Mouse (Mus musculus) frontal cortex, postnatal 14 days (tissue): Measurements from ENCODE around the gene Zkscan8.
"Not testable (repeated sequence)": the region's sequence is repeated elsewhere in the genome, so short reads cannot be mapped to it uniquely, and the experiment has no call there.

Experiments
- DNase-seq, 2 experiments: peaks; one replicate each; pipeline ENCODE4 v3.0.0; 2022; ENCODE audit warnings: low spot score in 2 of 2

The Zkscan8 gene

DNA sequence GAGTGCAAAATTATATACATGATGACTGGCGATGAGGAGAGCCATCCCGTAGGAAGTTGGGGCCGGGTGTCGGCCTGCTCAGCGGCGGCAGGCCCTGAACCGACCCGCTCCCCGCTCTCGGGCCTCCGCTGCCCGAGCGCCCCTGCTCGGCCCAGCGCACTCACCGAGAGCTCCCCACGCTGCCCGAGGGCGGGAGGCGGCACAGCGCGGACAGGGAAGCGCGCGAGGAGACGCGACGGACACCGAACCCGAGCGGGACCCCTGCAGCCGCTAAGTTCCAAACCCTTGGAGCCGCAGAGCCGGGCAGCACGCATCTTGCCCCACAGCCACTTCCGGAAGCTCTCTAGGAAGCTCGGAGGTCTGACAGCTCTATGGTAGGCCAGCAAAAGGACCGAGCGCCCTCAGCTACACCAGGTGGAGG lies at the start of gene Zkscan8:
Zkscan8 (minus strand) TSS at position 340 of the 421 bp plus-strand sequence.
- DNase-seq = peak; percentile 66 to 68

DNA sequence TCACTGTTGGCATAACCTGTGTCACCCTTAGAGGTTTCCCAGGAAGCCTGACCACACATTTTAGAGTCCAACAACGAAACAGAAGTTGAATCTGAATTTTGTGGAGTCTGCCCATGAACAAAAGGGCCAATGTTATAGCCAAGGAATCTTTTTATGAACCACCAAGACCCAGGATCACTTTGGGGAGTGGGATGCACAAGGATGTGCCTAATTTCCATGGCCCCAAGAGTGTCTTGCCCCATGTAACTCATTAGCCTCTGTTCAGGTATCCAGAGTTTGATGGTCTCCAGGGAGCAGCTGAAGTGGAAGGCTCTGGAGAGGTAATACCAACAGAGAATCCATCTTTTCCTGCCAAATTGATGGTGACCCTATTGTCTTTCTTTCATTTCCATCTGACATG lies 28.9 kb upstream of the Zkscan8 start, which contains the start of gene Olfr1535:
Olfr1535 (minus strand) TSS at position 101 of the 400 bp plus-strand sequence.
- DNase-seq = no peak

DNA sequence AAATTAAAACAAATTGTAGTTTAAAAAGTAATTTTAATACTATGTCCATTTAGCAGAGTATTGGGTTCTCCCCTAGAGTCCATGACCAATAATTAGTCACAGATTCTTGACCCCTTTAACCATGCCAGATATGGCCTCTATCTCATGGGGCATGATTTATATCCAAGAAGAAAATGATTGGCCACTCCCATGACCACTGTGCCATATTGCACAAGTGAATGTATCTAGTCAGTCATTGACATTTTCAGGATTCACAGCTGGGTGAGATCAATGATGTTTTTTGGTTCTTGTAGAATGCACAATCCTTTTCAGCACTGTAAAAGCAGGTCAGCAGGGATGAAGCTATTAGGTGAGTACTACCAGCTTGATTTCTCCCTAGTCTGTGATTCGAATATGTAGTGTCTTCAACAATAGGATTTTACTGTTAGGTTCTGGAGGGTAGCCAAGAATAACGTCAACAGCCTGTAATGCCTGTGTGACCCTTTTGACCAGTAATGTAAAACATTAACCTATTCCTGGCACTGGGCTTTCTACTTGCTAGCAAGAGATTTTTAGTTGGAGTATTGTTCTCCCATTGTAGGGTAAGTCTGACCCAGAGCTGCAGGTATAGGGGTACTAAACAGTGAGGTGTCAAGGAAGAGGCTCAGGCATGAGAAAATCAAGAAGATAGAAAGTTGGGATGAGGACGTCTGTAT lies 19.6 kb upstream of the Zkscan8 start:
- no peak for DNase-seq

DNA sequence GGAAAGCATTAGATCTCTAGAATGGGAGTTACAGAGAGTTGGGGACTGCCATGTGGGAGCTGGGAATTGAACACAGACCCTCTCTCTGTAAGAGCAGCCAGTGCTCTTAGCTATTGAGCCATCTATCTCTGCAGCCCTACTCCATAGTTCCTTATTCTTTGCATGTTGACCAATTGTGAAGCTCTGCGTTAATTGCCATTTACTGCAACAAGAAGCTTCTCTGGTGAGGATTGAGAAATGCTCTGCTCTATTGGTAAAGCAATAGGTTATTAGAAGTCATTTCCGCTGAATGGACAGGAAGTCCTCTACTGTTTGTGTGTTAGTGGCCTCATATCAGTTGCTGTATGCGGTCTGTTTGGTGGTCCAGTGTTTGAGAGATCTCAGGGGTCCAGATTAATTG lies 18.6 kb upstream of the Zkscan8 start:
- DNase-seq = no peak

DNA sequence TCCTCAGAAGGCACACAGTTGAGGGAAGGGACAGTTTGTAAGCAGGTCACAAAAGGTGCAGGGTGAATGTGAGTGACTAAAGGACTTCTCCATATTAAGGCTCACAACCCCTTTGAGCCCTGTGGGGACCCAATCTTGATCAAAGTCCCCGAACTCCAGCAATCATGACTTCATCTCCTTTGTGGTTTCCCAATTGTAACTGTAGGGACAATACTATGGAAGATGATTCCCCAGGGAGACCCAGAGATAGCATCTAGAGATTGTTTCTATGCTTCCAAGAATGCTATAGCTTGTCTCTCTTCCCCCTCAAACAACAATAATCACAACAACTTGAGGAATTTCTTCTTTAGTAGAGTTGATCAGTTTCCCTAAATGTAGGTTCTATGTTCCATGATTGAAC lies 11.8 kb upstream of the Zkscan8 start, which contains the start of gene Olfr1366:
Olfr1366 (minus strand) TSS at position 101 of the 400 bp plus-strand sequence.
- no peak for DNase-seq

DNA sequence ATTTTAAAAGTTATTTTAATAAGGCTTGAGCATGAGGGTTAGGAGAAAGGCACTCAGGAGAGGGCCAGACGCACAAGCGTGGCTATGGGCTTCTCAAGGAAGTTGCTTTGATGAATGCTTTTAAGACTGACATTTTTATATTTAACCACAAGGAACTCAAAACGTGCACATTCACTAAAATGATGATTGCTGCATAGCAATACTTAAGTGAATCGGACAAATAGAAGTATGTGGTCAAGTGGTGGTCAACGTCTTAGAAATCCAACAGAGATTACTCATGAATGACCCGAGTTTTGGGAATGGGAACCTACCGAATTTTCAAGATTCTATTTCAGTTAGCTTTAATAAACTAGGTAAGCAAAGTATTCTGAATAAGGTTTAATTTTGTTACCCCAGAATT lies 784 bp downstream of the Zkscan8 start:
- no peak for DNase-seq

DNA sequence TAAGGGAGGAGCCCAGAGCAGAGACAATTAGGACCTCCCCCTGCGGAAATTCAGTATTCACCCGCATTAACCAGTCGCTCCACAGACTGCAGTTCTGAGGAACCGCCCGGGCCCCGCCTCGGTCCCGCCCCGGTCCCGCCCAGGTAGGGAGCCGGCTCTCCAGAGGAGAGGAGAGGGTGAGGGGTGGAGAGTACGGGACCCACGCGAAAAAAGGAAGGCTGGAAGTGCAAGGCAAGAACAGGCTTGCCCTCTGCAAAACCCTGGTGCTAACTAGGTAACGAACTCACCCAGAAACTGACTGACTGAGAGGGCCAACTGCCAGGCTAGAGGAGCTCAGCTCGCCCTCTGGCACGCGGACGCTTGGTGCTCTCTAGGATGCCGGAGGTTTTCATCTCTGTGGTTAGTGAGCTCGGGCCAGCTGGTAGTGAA lies 24.7 kb downstream of the Zkscan8 start:
- peak; percentile 35 to 63 for DNase-seq

DNA sequence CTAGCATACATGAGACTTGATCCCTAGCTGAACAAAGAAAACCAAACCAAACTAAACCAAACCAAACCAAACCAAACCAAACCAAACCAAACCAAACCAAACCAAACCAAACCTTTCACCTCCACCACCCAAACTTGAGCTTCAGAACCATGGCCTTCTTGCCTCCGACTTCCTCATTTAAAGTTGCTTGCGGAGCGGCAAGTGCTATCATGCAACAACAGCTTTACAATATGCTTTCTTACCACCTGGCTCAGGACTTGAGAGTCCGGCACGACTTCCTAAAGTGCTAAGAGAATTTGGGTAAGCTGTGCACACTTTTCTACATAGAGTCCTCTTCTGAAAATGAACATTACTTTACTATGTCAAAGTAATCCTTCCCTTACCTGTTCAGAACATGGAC lies 28.6 kb downstream of the Zkscan8 start:
- DNase-seq = no peak

DNA sequence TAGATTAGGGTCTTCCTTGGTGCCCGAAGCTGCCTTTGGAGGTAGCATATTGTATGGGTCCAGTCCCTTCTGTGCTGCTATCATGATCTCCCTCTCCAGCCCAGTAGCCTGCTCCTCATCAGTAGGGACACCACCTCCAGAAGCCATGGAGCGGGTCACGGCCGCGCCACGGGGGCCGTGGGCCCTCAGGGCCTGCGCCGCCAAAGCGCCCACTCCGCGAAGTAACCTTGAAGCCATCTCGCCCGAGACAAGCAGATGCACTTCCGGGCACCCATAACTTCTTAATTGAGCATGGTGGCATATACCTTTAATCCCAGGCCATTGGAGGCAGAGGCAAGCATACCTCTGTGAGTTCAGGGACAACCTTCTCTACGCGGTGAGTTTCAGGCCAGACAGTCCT lies 29.7 kb downstream of the Zkscan8 start, which contains the start of gene Gm11273:
Gm11273 (minus strand) TSS at position 237 of the 400 bp plus-strand sequence.
- DNase-seq = not testable (repeated sequence)

DNA sequence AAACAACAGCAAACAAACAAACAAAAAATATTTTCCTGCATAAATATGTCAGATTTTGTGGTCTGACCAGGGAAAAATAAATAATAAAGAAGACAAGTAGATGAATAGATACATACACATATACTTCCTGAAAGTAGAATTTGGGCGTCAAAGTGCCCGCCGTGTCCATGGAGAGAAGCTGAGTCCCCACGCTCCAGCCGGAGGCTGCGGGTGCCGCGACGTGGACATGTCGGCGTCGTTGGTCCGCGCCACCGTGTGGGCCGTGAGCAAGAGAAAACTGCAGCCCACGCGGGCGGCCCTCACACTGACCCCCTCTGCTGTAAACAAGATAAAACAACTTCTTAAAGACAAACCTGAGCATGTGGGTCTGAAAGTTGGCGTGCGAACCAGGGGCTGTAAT lies 35.8 kb downstream of the Zkscan8 start, which contains the start of gene AK157302:
AK157302 (plus strand) TSS at position 144 of the 400 bp plus-strand sequence.
- DNase-seq = no peak

DNA sequence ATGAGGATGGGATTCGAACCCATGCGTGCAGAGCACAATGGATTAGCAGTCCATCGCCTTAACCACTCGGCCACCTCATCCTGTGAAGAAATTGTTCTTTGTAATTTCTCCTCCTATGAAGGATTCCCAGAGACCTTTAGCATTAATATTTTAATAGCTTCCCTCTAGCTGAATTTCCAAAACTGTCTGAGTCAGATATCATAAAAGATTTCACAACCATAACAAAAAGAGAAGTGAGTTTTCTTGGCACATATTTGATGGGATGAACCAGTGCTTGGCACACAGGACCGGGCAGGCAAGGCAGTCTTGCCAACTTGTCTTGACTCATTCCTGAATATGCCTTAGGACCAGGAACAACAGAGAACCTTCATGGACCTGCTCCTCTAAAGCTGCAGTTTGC lies 38.1 kb downstream of the Zkscan8 start:
- no peak for DNase-seq

DNA sequence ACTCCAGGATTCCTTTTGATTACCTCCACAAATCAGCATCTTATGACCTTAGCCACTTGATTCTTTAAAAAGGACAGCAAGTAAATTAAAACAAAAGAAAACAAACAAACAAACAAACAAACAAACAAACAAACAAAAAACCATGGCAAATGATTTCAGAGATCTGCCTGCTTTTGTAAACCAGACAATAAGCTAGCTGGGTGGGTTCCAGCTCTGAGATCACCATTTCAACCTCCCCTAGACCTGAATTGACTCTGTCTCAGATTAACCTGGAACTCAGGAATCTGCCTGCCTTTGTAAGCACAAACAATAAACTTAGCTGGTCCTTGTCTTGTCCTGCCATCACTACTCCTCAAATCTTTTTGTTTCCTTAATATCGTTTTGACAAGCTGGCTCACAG lies 44.0 kb downstream of the Zkscan8 start:
- no peak for DNase-seq

DNA sequence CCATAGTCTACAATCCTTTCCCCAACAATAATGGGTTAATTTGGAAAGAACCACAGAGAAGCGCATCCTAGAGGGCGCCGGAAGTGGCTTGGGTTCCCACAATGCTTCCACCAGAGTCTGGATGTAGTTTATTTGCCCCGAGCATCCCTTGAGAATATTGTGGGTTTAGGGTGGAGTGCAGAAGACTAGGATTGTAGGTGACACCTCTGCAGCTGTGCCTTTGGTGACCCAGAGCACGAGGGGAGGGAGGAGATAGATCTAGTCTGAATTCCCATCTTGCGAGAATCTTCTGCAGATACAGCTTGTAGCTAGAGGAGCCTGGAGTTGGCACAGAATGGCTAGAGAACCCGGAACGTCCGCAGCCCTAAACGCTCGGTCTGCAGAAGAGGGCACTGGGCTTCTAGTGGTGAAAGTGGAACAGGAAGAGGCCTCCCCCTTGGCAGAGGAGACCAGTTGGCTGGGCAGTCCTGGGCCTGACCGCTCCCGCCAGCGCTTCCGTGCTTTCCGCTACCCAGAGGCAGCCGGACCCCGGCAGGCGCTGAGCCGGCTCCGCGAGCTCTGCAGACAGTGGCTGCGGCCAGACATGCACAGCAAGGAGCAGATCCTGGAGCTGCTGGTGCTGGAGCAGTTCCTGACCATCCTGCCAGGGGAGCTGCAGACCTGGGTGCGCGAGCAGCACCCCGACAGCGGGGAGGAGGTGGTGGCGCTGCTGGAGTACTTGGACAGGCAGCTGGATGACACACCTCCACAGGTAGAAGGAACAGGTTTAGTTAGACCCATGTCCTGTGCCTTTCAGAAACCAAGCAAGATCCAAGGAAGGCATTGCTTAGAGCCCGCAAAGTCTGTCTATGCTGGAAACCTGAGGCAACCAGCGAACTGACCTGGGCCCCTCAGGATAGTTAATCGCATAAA lies 51.9 kb downstream of the Zkscan8 start, which contains the start of the genes Zkscan4 and Gm10065:
Zkscan4 (plus strand) TSS at position 149 of the 912 bp plus-strand sequence.
Gm10065 (minus strand) TSS at position 683 of the 912 bp plus-strand sequence.
- peak; percentile 62 to 70 for DNase-seq

DNA sequence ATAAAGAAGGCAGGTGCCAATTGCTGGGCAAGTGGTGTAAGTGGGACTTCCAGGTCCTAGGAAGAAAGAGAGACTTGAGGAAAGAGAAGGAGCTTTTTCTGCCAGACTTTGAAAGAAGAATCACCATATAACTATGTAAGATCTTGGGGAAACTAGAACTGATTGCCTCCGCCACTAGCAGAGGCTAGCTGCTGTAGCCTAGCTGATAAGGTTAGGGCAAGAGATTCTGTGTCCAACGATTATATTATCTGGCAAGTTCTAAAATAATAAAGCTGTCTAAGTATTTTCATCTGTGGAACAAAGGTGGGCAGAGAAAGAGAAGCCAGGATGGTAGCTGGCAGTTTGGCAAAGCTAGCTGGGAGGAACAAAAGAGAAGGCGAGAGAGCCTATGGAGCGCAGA lies 58.5 kb downstream of the Zkscan8 start:
- no peak for DNase-seq

DNA sequence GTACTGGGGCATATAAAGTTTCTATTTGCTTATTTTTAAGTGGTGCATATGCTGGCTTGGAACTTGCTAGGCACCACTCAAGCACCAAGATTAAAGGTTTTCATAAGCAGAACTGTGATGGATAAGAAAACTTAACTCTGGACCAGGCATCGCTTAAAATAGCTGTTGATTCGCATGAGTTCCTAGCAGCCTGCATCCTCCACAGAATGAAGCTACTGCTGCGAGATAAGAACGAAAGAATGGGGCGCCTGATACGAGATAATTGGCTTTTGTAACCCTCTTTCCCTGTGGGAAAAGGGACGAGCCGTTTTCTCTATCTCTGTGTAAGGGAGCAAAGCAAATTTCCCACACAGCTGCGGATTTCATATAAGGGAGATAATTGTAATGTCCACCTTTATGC lies 61.8 kb downstream of the Zkscan8 start:
- no peak for DNase-seq

DNA sequence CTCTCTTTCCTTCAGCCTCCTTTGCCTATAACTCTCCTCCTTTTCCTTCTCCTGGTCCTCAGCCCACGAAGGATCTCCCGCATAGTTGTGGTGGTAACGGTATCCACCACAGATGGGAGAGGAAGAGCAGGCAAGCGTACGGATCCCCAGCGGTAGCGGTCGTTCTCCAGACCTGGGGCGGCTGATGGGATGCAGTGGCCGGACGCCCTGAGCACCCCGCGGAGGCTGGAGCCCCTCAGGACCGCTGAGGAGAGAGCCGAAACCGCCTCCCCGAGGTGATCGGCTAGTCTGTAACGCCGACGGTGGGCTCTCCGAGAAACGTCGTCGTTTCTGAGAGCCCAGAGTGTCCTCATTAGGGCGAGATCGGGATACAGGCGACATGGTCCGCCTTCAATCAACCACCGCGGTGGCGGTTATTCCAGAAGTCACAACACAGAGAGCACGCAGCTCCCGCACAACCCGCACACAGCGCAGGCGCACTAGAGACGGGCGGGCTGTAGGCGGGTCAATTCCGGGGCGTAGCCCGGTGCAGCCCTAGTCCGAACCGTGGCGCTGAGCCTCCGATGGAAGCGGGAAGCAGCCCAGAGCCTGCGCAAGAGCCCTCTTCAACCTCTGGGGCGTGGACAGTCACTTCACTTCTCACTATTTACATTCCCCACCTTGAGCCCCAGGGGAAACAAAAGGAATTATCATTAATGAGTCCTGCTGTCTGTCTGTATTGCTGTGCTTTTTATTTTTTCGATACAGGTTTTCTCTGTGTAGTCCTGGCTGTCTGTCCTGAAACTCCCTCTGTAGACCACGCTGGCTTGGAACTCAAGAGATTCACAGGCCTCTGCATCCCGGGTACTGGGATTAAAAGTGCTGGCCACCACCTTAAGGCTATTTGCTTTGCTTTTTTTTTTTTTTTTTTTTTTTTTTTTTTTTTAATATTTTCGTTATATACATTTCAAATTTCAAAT lies 62.6 kb downstream of the Zkscan8 start, which contains the start of gene Nkapl:
Nkapl (minus strand) TSS at position 449 of the 959 bp plus-strand sequence.
- peak; percentile 31 to 45 for DNase-seq

DNA sequence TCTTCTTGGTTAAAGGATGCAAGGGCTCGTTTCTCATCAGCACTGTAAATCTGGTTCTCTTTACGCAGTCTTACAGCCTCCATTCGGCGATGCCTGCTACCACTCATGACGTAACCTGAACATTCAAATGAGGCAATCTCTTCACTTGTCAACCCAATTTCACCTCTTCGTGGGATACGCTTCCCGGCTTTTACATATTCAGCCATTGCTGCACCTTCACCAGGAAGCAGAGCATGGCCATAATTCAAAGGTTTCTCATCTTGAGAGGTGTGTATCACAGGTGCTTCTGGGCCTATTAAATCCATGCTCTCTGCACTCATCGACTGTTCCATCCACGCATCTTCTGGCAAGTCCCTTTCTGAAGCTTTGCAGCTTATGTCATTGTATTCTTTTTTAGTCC lies 63.6 kb downstream of the Zkscan8 start:
- DNase-seq = no peak
